Mouse (Mus musculus): Measurements from ENCODE around the gene Cul1. TPM values are rescaled to one million over a fixed set of nuclear protein-coding genes. Genes with fewer than 3 reads are reported as not detected.
A peak's percentile ranks its signal among the peaks of the same experiment; 100 is the strongest.

The Cul1 gene
- total RNA-seq, 2 experiments from 2014 or later, result 129 to 139 TPM

DNA sequence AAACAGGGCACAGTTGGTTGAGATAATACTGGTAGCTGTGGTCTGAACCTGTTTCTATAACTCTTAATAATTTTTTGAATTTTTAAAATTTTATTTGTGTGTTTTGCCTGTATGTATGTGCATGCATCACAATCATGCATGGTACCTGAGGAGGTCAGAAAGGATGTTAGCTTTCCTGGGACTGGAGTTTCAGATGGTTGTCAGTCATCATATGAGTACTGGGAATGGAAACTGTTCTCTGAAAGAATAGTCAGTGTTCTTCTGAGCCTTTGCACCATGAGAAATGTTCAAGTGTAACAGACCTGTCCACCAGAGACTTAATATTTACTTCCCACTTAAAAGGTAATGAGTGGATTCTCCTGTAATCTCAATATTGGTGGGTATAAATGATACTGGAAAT is 13.9 kb downstream of the Cul1 start:
- ATAC-seq (replicated peaks; ENCODE audit: poor library complexity, severe bottlenecking), result no peak

DNA sequence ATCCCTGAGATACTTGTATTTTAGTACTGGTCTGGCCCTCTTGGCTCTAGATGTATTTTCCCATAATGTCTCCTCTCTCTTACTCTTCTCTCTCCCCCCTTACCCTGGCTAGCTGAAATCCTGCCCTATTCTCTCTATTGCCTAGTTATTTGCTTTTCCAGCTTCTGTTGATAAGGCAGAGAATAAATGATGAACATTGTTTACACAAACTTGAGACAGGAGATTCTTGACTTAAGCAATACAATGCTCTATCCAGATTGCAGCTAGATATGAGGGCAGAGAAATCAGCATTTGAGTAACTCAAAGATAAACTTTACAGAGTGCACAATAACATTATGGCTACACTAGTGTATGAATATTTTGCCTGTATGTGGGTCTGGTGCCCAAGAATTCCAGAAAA is 16.6 kb downstream of the Cul1 start:
- no peak for ATAC-seq (replicated peaks; ENCODE audit: poor library complexity, severe bottlenecking)

GRCm38 (mm10) chr6:47472444-47472843 is 19.2 kb downstream of the Cul1 start:
- ATAC-seq (replicated peaks; ENCODE audit: poor library complexity, severe bottlenecking), result no peak

DNA sequence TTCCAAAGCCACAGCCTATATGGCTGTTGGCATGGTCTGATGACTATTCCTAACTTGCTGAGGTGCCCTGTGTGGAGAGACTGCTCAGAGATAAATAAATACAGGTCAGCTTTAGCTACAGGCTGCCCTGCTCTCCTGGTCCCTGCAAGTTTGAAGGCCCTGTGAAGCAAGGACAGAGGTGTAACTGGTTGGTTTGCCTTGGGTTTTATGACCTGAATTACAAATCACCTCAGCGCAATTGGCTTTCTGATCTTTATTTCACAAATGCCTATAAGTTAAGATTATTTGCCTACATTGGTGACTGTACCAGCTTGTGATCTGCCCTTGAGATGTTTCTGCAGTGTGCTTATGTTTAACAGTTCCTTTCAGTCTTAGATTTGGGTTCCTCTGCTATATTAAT is 28.8 kb downstream of the Cul1 start:
- ATAC-seq (replicated peaks; ENCODE audit: poor library complexity, severe bottlenecking), result no peak

DNA sequence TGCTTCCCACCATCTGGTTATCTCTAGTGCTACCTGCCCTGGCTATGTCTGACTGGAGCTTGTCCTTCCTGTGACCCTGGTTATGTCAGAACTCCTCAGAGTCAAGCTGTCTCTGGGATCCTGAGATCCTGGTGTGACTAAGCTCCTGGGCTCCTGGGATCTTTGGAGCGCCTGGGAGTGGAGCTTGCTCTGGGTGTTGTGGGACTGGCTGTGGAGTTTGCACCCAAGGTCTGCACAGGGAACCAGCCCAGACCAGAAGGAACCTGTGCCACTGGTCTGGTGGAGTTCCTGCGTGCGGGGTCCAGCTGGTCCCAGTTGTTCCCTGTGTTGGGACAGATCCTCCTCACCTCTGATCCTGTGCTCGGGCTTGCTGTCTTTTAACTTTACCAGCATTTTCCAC is 41.4 kb downstream of the Cul1 start:
- no peak for ATAC-seq (replicated peaks; ENCODE audit: poor library complexity, severe bottlenecking)

GRCm38 (mm10) chr6:47520030-47520429 is 66.8 kb downstream of the Cul1 start:
- no peak for ATAC-seq (replicated peaks; ENCODE audit: poor library complexity, severe bottlenecking)

DNA sequence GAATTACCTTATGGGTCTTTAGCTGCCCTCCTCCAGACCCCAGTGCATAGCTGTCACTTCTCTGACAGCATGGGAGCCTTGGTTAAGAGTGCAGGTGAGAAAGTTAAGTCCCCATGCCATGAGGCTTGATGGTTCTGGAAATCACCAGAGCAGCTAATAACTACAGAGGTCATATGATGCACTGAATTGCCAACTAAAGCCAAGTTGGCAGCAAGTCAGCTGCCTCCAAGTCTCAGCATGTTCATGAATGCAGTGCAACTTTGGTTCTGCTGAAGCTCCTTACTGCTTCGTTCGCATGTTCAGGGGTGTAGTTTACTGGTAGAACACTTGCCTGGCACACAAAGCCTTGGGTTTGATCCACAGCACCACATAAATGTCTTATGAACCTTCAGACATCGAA is 69.2 kb downstream of the Cul1 start:
- ATAC-seq (replicated peaks; ENCODE audit: poor library complexity, severe bottlenecking), result no peak

GRCm38 (mm10) chr6:47525041-47525440 is 71.8 kb downstream of the Cul1 start:
- no peak for ATAC-seq (replicated peaks; ENCODE audit: poor library complexity, severe bottlenecking)

DNA sequence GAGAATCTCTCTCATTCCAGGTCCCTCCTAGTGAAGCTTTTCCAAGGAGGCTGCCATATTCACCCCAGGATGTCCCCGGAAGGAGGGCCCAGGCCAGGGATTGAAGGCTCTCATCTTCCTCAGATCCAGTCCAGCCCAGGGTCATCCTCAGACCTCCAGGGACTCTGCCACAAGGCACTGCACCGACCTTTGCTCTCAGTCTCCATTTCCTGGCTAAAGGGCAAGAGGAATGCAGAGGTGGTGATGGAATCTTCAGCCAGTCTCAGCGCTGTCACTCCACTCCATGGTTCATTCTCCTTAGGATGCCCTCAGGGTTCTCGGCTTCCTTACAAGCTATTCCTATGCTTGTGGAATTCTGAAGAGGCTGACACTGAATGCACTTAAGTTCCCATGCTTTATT is 73.2 kb downstream of the Cul1 start:
- no peak for ATAC-seq (replicated peaks; ENCODE audit: poor library complexity, severe bottlenecking)

GRCm38 (mm10) chr6:47527129-47527528 is 73.9 kb downstream of the Cul1 start:
- no peak for ATAC-seq (replicated peaks; ENCODE audit: poor library complexity, severe bottlenecking)

GRCm38 (mm10) chr6:47527655-47528054 is 74.5 kb downstream of the Cul1 start:
- peak; percentile 10; the same call in 1 of the 2 replicates for ATAC-seq (replicated peaks; ENCODE audit: poor library complexity, severe bottlenecking)

GRCm38 (mm10) chr6:47532547-47532946 is 79.3 kb downstream of the Cul1 start:
- no peak for ATAC-seq (replicated peaks; ENCODE audit: poor library complexity, severe bottlenecking)

- no peak for ATAC-seq (replicated peaks; ENCODE audit: poor library complexity, severe bottlenecking)
These were observed 82.1 kb downstream of the Cul1 start for GRCm38 (mm10) chr6:47535333-47535732.

- ATAC-seq (replicated peaks; ENCODE audit: poor library complexity, severe bottlenecking), result no peak
These were observed 99.1 kb downstream of the Cul1 start for GRCm38 (mm10) chr6:47552280-47552679.

DNA sequence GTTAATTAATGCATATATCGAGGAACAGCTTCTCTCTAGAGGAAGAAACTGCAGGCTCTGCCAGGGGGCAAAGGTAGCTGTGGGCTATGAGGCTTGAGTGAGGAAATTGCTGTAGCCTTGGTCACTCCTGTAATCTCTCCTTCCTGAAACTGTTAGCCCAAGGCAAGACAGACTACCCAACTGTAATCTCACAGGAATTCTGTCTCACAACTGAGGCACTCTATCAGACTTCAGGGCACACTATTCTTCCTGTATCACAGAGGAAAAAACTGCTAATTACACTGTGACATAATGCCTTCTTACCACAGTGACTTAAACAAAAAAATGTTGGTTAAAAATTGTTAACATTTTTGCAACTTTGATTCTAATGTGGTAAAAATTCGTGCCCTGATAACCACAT is 106.1 kb downstream of the Cul1 start:
- no peak for ATAC-seq (replicated peaks; ENCODE audit: poor library complexity, severe bottlenecking)

GRCm38 (mm10) chr6:47560407-47560806 is 107.2 kb downstream of the Cul1 start:
- no peak for ATAC-seq (replicated peaks; ENCODE audit: poor library complexity, severe bottlenecking)

DNA sequence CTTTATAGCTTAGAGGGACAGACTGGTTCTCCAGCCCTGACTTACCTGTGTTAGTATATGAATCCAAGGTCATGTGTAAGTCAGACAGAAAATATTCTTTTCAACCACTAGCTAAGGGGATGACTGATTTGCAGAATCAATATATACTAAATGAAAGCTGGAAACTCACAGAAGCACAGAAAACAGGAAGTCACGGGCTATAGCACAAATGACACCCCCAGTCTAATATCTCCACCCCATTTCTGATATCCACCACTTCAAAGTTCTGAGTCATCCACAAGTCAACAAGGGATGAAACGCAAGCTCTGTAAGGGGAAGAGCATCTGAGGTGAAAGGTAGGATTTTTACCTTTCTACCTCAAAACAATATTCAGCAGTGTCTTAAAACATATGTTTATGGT is 107.6 kb downstream of the Cul1 start:
- peak; percentile 37 for ATAC-seq (replicated peaks; ENCODE audit: poor library complexity, severe bottlenecking)

DNA sequence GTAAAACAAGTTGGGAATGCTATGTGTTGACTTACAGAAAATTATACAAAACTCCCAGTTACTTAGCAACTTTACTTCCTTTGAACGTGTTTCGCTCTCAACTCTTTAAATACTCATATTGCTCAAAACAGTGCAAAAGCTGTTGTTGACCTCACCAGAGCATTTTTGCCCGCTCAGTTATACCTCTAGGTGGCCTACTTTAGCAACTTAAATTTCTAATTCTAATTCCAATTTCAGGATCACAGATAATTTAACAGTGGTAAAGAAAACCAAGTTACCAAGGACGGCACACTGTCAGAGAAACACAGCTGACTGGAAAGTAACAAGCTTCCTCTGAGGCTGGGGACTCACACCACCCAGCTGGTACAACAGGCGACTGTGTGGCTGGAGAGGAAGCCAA is 108.2 kb downstream of the Cul1 start:
- ATAC-seq (replicated peaks; ENCODE audit: poor library complexity, severe bottlenecking), result no peak

DNA sequence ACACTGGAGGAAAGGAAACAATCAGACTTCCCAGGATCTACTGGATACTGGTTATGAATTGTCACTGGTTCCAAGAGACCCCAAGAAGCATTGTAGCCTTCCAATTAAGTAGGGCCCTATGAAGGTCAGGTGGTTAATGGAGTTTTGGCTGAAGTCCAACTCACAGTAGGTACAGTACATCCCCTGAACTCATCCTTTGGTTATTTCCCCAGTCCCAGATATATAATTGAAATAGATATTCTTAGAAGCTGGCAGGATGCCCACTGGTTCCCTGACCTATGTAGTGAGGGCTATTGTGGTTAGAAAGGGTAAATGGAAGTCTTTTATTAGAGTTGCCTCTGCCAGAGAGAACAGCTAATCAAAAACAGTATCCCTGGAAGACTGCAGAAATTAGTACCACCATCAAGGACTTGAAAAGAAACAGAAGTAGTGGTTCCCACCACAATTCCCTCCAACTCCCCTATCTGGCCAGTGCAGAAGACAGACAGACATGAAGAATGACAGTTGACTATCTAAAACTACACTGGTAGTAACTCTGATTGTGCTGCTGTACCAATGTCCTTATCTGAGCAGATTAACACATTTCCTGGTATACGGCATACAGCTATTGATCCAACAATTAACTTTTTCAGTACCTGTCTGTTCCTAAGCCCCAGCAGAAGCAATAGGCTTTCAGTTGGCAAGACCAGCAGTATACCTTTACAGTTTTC is 112.3 kb downstream of the Cul1 start:
- 0 out of 2 replicates have a peak, but pooled peaks have one; percentile 8 for ATAC-seq (replicated peaks; ENCODE audit: poor library complexity, severe bottlenecking)

DNA sequence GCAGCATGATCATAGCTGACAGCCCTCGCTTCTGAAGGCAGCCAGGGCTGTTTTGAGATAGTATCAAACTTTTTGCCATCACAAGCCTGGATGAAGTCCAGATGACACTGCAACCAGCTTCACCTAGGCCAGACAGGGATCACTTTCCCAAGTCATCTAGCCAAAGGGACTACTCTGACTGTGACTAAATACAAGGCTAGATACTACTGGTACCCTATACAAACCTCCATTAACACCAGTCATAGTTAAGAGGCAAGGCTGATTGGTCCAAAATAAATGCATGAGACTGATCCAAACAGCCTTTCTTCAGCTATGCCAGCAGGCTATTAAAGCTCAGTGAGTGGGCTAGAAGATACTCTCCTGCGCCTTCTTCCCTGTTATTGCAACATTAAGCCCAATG is 119.7 kb downstream of the Cul1 start:
- no peak for ATAC-seq (replicated peaks; ENCODE audit: poor library complexity, severe bottlenecking)

Data from granulocyte monocyte progenitor cell, adult 5-6 weeks (primary cell).